Mouse (Mus musculus): ENCODE measurements around the gene Klf12.
A peak's percentile ranks its signal among the peaks of the same experiment; 100 is the strongest.

Gene Klf12

GRCm38 (mm10) chr14:100284119-100284860 lies at the start of gene Klf12:
Gene Klf12 (minus strand): TSS chr14:100284679.
- DNase-seq: peak; percentile 68

GRCm38 (mm10) chr14:100333369-100333768 lies 48.9 kb upstream of the Klf12 start:
- no peak for DNase-seq

GRCm38 (mm10) chr14:100328602-100329276 lies 44.3 kb upstream of the Klf12 start:
- no peak for DNase-seq

- no peak for DNase-seq
These were observed 39.8 kb upstream of the Klf12 start for GRCm38 (mm10) chr14:100324303-100324702.

- DNase-seq: no peak
These were observed 37.5 kb upstream of the Klf12 start for GRCm38 (mm10) chr14:100322012-100322411.

- DNase-seq: no peak
These were observed 32.3 kb upstream of the Klf12 start for GRCm38 (mm10) chr14:100316780-100317179.

- no peak for DNase-seq
These were observed 29.6 kb upstream of the Klf12 start for GRCm38 (mm10) chr14:100314099-100314498.

GRCm38 (mm10) chr14:100300905-100301304 lies 16.4 kb upstream of the Klf12 start:
- DNase-seq: no peak

- DNase-seq: no peak
These were observed 14.4 kb upstream of the Klf12 start for GRCm38 (mm10) chr14:100298892-100299291.

DNA sequence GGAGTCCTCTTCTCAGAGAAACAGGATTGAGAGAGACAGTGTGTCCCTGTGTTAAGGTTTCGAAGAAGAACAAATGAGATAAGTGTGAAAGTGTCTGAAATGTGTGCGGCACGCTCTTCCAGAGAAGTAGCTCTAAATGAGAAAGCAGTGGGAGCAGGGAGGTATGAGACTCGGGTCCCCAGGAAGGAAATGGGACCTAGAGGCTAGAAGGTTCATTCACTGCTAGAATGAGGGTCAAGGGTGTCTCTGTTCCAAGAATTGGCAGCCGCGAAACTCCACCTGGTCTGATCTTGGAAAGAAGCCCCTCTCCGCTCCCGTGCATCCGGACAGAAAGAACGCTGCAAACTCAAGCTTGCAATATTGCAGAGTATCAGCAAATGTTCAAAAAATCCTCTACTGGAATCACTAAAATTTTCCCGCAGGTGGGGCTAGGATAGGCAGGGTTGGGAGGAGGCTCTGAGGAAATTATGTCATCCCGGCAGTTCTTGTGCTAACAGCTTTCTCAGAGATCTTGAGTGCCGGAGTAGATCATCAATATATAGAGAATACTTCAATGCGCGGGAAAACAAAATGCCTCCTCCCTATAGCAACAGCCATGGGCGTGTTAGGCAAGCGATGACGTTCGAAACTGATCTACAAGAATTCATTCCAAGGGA lies 2.2 kb upstream of the Klf12 start:
- peak; percentile 11 for DNase-seq

DNA sequence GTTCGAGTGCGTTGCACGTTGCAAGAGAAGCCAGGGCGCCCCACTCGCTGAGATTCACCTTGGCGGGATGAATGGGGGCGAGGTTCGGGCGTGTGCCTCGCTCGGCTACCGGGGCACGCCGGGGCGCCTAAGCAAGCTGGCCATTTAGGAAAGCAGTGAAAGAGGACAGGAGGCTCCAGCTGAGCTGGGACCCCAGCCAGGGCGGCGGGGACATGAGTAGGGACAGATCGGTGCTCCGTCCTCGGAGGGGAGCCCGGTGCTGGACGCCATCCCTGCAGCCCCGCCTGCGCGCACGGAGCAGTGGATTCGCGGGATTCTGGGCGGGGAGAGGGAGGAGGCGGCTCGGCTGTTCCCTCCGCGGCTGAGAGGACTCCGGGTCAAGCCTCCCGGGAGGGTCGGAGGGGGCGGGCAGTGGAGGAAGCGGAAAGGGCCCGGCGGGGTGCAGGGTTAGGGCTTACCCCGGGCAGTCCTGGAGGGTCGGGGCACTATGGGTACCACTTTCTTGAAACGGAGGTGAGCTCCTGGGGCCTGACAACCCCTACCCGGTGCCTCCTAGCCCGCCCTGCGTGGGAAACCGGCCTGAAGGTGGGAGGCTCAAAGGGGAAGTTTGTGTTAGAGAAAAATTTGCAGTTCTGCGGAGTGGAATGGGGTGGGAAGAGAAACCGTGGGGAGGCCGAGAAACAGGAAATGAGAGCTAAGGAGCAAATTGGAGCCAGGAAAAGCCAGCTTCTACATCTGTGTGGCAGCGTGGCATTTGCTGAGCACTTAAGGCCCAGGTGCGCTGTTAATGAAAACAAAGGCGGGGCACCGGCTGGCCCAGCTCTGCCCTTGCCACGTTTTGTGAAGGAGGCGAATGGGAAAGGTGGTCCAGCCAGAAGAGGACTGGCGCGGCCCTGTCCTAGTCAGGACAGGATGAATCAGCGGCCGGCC lies 1.4 kb upstream of the Klf12 start:
- peak; percentile 78 for DNase-seq

GRCm38 (mm10) chr14:100284861-100285655 lies 579 bp upstream of the Klf12 start:
- peak; percentile 57 for DNase-seq

DNA sequence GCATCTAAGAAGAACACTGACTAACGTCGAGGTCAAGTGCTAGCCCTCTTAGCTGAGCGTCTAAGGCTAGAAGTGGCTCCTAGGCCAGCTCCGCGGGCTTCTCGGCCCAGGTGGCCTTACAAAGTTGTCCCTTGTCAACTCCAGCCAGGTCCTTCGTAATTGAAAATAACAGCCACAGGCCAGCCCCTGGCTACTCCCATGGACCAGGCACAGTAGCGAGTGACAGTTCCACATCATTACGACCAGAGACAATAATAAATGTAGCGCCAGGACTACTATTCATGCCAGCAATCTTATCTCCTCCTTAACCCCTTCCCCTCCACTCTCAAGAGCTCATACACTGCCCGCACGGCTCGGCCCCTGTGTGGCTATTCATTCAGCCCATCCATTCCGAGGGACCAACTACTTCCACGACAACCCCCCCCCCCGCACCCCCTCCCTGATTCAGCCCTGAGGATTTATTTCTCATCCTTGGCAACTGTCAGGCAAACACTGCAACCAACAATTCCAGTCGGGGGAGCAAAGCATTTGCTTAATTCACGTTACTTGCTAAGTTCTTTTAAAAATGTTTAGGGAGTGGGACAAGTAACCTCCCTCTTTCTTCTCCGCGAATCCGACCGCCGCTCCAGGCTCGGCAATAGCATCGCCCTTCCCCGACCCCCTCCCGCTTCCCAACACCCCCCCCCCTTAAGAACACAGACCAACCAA lies 914 bp downstream of the Klf12 start:
- DNase-seq: peak; percentile 28

DNA sequence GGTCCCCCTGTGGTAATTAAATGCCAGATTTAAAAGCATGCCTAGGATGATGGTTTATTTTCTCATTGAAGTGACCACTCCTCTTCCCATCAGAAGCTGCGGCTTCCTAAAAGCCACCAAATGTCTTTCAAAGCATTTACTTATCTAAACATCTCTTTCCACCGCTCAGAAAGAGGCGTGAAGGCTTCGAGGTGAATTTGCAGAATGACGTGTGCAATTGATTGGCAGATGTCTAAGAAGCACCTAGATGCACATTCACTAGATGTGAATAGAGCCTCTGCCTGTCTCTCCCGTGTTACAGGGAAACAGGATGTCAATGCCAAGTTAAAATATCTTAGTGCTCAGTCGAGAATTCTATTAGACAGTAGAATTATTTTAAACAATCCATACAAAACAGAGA lies 1.8 kb downstream of the Klf12 start:
- DNase-seq: no peak

- no peak for DNase-seq
These were observed 2.7 kb downstream of the Klf12 start for GRCm38 (mm10) chr14:100281734-100282133.

- no peak for DNase-seq
These were observed 10.3 kb downstream of the Klf12 start for GRCm38 (mm10) chr14:100274179-100274578.

GRCm38 (mm10) chr14:100260531-100260930 lies 23.9 kb downstream of the Klf12 start:
- no peak for DNase-seq

DNA sequence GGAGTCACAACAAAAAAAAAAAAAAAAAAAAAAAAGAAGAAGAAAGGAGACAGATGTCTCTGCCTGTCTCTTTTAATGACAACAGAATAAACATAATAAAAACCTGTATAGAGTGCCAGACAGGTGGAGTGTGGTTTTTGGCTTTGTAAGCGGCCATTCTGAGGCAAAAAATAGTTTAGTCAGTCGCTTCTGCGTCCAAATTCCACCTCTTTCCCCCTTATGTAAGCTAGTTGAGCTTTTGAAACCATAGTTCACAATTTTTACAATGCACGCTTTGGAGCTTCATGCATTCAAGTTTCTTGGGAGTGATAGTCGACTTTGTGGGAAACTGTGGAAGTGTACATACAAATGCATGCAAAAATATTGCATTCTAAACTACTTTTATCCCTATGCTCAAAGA lies 41.4 kb downstream of the Klf12 start:
- DNase-seq: no peak

GRCm38 (mm10) chr14:100239874-100240273 lies 44.6 kb downstream of the Klf12 start:
- no peak for DNase-seq

DNA sequence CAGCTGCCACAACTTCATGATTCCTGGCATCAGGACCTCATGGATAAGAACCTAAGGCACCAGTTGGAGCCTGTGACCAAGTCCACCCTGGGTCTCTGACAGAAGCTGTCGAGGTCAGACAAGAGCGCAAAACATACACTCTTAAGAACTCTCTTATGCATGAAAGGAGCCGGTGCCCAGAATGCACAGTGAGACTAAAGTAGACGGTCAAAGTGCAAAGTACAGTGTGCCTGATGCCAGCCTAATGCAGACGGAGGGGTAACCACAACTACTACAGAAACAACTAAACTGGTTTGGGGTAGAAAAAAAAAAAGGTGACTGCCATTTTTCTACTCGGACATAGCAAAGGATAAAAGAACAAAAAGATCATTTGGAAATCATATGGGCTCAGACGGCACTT lies 47.7 kb downstream of the Klf12 start:
- no peak for DNase-seq

DNA sequence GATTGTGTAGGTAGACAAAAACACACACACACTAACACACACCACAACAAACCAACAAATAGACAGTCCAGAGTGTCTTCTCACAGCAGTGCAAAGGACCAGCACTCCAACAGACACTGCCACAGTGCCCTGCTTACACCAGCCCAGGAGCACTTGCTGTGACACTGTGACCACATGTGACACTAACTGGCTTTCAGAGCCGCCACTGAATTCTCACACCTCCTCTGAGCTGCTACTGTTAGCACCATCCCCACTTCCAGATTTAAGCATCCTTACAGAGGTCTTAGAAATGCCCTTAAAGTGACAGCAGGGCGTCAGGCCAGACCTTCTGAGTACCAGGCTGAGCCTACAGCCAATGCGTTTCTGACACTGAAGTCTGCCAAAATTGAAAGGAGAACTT lies 48.7 kb downstream of the Klf12 start:
- no peak for DNase-seq
